Mouse (Mus musculus): ENCODE measurements around the gene Arhgdib.

DNA sequence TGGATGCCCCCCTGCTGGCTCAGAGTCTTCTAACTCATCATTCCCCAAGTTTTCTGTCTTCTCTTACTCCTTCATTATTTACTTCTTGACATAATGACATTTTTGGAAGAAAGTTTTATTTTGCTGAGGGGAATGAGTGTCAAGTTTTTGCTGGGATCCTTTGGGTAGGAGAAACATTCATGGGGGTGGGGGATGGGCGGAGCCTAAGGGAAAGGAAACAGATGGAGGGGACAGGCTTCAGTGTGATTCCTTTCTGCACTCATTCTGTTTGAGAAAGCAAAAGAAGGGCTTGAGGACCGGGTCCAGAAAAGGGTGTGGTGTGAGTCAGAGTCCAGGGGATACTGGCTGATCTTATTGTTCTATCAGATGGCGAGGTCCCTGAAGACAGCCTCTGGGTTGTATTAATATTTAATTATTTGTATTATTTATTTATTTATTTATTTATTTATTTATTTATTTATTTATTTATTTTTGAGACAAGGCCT lies 58.2 kb downstream of the Arhgdib start:
- no peak for TF ChIP-seq CTCF (IDR thresholded peaks at IDR 0.05; ENCODE audit: low read depth, low read length)
- TF ChIP-seq POLR2A (IDR thresholded peaks at IDR 0.05; ENCODE audit: insufficient read depth, low read length) = no peak
- TF ChIP-seq EP300 (IDR thresholded peaks at IDR 0.05; ENCODE audit: insufficient read depth, low read depth, low read length) = no peak
